Mouse (Mus musculus) heart, postnatal 14 days (tissue): ENCODE results near the gene Tnip2. TPM values are rescaled to one million over a fixed set of nuclear protein-coding genes. Genes with fewer than 3 reads are reported as not detected.
A peak's percentile ranks its signal among the peaks of the same experiment; 100 is the strongest.

ENCODE experiments used
- DNase-seq, 2 experiments: peaks; one replicate each; pipeline ENCODE4 v3.0.0; 2021 to 2022
- intact Hi-C: fragments of 180-260 bp; cut with DNase I; formaldehyde crosslinking; loops from one replicate; pipeline ENCODE4 v1.15.1; 2025
- long read RNA-seq, 2 experiments: library from polyadenylated mRNA; stranded (forward); transcript quantifications; one replicate each; pipeline ENCODE4 v2.0.0; 2021
- total RNA-seq, 2 experiments: library from RNA; stranded (reverse); gene quantifications; 2 replicates each; pipeline ENCODE4 v1.2.3; 2021

Gene Tnip2
- 1 to 10 TPM; 6.4 to 8.3 TPM for total RNA-seq
- long read RNA-seq, experiment 1, transcript Tnip2-202 (6 exons, 1,987 nt) = major isoform, 7 of 7 reads
- long read RNA-seq, experiment 1, partial matches to known transcripts = 0 of 7 reads
- long read RNA-seq, experiment 1, other reads (novel, unspliced or antisense) = 0 of 7 reads
- long read RNA-seq, experiment 2, transcript Tnip2-202 (6 exons, 1,987 nt) = major isoform, 8 of 13 reads
- long read RNA-seq, experiment 2, partial matches to known transcripts = 1 of 13 reads
- long read RNA-seq, experiment 2, other reads (novel, unspliced or antisense) = 4 of 13 reads

GRCm38 (mm10) chr5:34513466-34514217, at the start of gene Tnip2:
Gene Tnip2, minus strand, starts transcription at chr5:34513991.
- intact Hi-C loops = loop anchor here (2.0 kb wide), 1 partner anchor 123 kb away; the partner anchor contains the start of gene Mfsd10
- peak; percentile 97 to 98 for DNase-seq

GRCm38 (mm10) chr5:34551821-34552220, 38.0 kb upstream of the Tnip2 start:
- no peak for DNase-seq
- intact Hi-C loops = no loop called here

DNA sequence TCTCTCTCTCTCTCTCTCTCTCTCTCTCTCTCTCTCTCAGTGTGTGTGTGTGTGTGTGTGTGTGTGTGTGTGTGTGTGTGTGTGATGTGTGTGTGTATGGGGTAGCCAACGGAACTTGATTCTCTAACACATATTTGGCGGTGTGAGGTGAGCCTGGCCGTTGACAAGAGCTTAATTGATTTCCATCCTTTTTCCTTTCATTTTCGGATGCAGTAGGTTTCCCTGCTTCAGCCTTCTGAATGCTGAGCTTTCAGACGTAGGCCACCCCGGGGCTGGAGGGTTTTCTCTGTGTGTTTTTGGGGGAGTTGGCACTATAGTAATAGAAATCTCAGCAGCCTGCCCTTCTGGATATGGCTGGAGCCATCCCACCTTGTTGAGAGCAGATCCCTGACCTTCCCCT, 36.5 kb upstream of the Tnip2 start:
- DNase-seq = no peak
- intact Hi-C loops = no loop called here

DNA sequence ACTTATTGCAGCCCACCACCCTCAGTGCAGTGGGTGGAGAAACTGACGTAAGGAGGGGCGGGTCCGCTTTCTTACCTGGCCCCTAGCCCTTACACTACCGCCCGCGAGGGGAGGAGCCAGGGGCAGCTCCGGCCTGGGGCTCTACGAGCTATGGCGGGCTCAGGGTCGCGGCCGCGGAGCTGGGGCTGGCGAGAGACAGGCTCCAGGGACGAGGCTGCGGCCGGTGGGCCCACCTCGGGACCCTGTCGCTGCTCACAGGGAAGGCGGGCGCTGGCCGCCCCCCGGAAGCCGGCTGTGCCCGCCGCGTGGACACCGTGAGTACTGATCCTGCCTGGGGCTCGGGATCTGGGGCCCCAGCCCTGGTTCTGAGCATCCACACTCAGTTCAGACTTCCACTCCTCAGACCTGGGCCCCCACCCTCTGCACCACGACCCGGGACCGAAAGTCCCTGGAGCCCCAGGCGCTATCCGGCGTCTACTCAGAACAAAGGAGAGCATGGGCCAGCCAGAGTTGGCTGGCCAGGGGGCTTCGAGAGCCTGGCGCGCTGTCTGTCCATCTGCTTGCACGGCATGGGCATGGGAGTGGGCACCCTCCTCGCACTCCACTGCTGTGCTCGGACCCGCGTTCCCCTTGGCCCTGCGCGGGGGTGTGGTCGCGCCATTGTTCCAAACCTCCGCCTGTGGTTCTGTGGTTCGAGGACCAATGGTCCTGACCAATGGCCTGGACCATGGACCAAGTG, 35.9 kb upstream of the Tnip2 start:
- intact Hi-C loops = loop anchor here (2.0 kb wide), 1 partner anchor 87 kb away; the partner anchor contains the start of gene Mfsd10
- DNase-seq = peak; percentile 54

DNA sequence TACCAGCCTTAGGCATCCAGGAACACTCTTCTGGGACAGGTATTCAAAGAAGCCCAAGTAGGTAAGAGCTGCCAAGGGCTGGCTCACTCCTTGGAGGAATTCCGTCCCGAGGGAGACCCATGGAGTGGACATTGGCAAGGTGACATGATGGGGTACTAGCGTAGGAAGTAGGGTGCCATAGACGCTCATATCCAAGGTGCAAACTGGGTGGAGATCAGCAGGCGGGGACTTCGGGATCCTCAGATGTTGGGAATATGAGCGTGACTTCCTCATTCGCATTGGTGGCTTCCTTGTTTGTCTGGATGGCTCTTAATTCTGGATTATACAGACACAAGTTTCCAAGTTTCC, 35.3 kb upstream of the Tnip2 start:
- intact Hi-C loops = loop anchor here (2.0 kb wide), 1 partner anchor 88 kb away; the partner anchor contains the start of gene Mfsd10
- DNase-seq = no peak

GRCm38 (mm10) chr5:34547410-34547809, 33.6 kb upstream of the Tnip2 start:
- DNase-seq = peak in 1 of 2 experiments; percentile 53
- intact Hi-C loops = no loop called here

- DNase-seq = peak; percentile 33 to 34
- intact Hi-C loops = no loop called here
These were observed 29.3 kb upstream of the Tnip2 start for GRCm38 (mm10) chr5:34543114-34543513.

GRCm38 (mm10) chr5:34542166-34542565, 28.4 kb upstream of the Tnip2 start:
- intact Hi-C loops = no loop called here
- no peak for DNase-seq

GRCm38 (mm10) chr5:34539121-34539520, 25.3 kb upstream of the Tnip2 start:
- DNase-seq = no peak
- intact Hi-C loops = no loop called here

GRCm38 (mm10) chr5:34538527-34538926, 24.7 kb upstream of the Tnip2 start:
- no peak for DNase-seq
- intact Hi-C loops = no loop called here

DNA sequence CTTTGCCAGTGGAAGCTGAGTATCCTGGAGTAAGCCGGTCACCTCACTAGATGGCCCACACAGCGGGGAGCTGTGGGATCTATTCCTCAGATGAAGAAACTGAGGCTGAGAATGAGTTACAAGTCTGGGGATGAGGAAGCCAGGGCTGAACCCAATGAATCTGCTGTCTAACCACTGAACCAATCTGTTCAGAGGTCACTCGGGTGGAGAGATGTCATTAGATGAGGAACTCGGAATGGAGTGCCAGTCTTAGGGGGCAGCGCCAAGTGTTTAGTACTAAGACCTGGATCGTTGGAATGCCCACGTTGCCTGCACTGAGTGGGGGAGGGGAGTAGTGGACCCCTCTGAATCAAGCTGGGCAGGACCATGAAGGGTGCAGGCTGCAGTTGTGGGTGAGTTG, 24.3 kb upstream of the Tnip2 start:
- intact Hi-C loops = no loop called here
- DNase-seq = no peak

DNA sequence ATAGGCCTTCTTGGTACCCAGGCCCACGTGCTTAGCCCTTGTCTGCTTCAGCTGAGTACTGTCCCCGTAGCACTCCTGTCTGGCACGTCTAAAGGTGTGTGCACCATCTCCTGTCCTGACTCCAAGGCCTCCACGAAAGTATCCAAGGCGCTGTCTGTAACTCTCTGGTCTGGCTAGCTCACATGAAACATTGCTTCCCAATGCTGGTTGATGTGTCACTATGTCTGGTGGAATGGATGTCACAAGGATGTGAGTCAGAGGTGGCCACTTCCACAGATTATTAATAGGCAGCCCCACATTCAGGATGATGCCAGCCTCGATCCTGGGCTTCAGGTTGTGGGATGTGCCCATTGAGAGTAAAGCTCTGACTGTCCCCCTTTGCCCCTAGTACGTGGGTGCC, 22.0 kb upstream of the Tnip2 start:
- intact Hi-C loops = no loop called here
- no peak for DNase-seq

- intact Hi-C loops = no loop called here
- no peak for DNase-seq
These were observed 21.2 kb upstream of the Tnip2 start for GRCm38 (mm10) chr5:34534776-34535581.

DNA sequence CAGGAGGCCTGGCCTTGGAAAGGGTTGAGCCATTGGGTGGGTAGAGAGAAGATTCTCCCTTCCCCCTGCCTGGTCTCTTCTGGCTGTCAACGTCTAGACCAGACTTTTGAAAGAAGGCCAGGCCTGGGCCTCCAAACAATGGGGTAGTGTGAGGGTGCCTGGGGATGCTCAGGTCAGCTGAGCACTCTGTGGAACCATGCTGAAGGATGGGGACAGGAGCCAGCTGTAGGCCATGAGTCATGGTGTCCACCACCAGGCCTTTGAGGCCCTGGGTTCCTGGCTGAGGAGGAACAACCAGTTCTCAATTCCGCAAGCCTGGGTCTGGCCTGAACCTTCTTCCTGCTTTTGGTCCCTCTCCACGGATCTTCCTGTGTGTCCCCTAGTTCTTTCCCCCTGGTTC, 20.0 kb upstream of the Tnip2 start:
- peak; percentile 34 to 57 for DNase-seq
- intact Hi-C loops = no loop called here

GRCm38 (mm10) chr5:34533066-34533465, 19.3 kb upstream of the Tnip2 start:
- intact Hi-C loops = no loop called here
- DNase-seq = no peak

DNA sequence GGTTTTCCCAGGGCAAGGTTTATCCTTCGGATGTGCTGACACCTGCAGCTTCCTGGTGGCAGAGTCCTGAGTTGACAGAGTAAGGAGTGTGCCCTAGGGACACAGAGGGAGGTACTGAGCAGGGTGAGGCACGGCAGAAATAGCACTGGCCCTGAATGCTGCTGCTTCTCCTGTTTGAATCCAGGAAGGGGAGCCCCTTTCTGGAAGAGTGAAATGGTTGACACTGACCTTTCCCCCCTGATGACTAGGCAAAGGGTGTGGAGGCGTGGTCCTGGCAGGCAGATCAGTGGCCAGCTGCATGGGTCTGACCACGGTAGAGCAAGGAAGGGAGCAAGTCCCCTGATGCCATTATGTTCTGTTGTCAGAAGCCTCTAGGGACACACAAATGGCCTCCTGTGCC, 16.9 kb upstream of the Tnip2 start:
- intact Hi-C loops = no loop called here
- no peak for DNase-seq

GRCm38 (mm10) chr5:34530116-34530515, 16.3 kb upstream of the Tnip2 start:
- intact Hi-C loops = no loop called here

DNA sequence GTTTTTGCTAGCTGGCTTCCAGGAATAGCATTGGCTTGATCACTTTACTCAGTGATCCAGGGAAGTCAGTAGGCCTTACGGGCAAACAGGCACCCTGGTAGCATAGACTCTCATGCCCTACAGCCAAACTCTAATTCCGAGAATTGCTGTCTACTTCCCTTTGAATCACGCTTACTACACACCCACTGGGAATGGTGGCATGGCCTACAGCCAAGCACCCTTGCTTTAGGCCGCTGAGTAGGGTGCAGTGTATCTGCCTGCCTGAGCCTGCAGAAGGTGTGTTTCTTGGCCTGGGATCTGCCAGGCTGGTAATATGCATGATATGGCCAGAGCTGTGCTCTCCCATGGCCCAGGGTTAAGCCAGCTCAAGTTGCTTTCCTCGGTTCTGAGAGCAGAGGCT, 14.9 kb upstream of the Tnip2 start:
- intact Hi-C loops = loop anchor here (5.0 kb wide), 1 partner anchor 44 kb away; the partner anchor contains the start of gene Add1

More at GRCm38 (mm10) chr5:34530116-34530515, 16.3 kb upstream of the Tnip2 start:
- no peak for DNase-seq

GRCm38 (mm10) chr5:34527352-34527751, 13.6 kb upstream of the Tnip2 start:
- DNase-seq = no peak
- intact Hi-C loops = loop anchor here (5.0 kb wide), 1 partner anchor 45 kb away; the partner anchor contains the start of gene Add1

More for the DNA sequence above, 14.9 kb upstream of the Tnip2 start:
- DNase-seq = no peak

DNA sequence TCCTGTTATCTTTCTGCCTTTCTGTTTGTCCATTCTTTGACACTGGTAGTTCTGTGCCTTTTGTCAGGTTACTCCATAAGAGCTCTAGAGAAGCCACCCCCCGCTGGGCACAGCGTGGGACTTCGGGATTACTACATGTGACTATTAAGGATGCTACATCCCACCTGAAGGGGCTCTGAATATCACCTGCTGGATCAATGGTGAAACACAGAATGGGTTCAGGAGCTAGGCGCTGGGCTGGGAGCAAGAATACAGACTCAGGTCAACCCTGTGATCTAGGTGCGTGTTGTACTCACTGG, 12.6 kb upstream of the Tnip2 start:
- DNase-seq = no peak
- intact Hi-C loops = loop anchor here (5.0 kb wide), 1 partner anchor 46 kb away; the partner anchor contains the start of gene Add1
